Mouse (Mus musculus): ENCODE data around the gene Cbx7.

- no peak for TF ChIP-seq CTCF (IDR thresholded peaks at IDR 0.05; ENCODE audit: low read depth, low read length)
- TF ChIP-seq POLR2A (IDR thresholded peaks at IDR 0.05; ENCODE audit: extremely low read depth, insufficient read depth, low read length), result no peak
Measured at GRCm38 (mm10) chr15:79995552-79995951, 24.6 kb upstream of the Cbx7 start.
